Mouse (Mus musculus): Measurements from ENCODE around the gene Ttc39d. TPM values are rescaled to one million over a fixed set of nuclear protein-coding genes. Genes with fewer than 3 reads are reported as not detected.

The Ttc39d gene
- polyA plus RNA-seq, 2 experiments from 2014 or later, result not detected

Other genes with a start within 250 kb of the Ttc39d start
- gene Hnrnpll, start 145.1 kb upstream of the Ttc39d start, polyA plus RNA-seq (2017; shearing (Covaris generic)), result 10 to 100 TPM; 22.2 to 32.4 TPM
- gene Galm, start 80.0 kb upstream of the Ttc39d start, polyA plus RNA-seq (2017; shearing (Covaris generic)), result 10 to 100 TPM; 33.3 to 40.7 TPM
- gene Srsf7, start 153 bp upstream of the Ttc39d start, polyA plus RNA-seq (2017; shearing (Covaris generic)), result 100 to 1,000 TPM; 467 to 529 TPM
- gene Gemin6, start 17.0 kb downstream of the Ttc39d start, polyA plus RNA-seq (2017; shearing (Covaris generic)), result 10 to 100 TPM; 14.7 to 14.9 TPM
- 1 to 10 TPM; 2.4 to 2.6 TPM for gene Morn2, start 82.7 kb downstream of the Ttc39d start, polyA plus RNA-seq (2017; shearing (Covaris generic))
- 1 to 10 TPM; 7.0 to 8.6 TPM for gene Dhx57, start 83.0 kb downstream of the Ttc39d start, polyA plus RNA-seq (2017; shearing (Covaris generic))
- under 1 TPM in 1 of 2 experiments, not detected in 1; 0.37 TPM for gene Arhgef33, start 99.9 kb downstream of the Ttc39d start, polyA plus RNA-seq (2017; shearing (Covaris generic))
- not detected for gene Gm10190, start 166.1 kb downstream of the Ttc39d start, polyA plus RNA-seq (2017; shearing (Covaris generic))

Measured in activated CD4-positive, CD25-positive, alpha-beta regulatory T cell, adult 4 months (primary cell).